Mouse (Mus musculus) liver, embryonic 13.5 days (tissue): ENCODE results near the gene Pim1. TPM values are rescaled to one million over a fixed set of nuclear protein-coding genes. Genes with fewer than 3 reads are reported as not detected.
A peak's percentile ranks its signal among the peaks of the same experiment; 100 is the strongest.
"Not testable (repeated sequence)": the region's sequence is repeated elsewhere in the genome, so short reads cannot be mapped to it uniquely, and the experiment has no call there.

Experiments
- ATAC-seq: fragments of 200-750 bp; cut with Nextera tagmentation; 2 replicates; pipeline ENCODE4 v1.8.0; 2017; ENCODE audit warnings: low read depth, mild to moderate bottlenecking, moderate number of reproducible peaks, moderate library complexity
- DNase-seq: peaks from one replicate; pipeline ENCODE4 v3.0.0; 2022
- H3K27ac ChIP-seq: fragments of 300-500 bp; sonication (generic); 2 replicates; pipeline ENCODE4 v1.5.1; 2015; ENCODE audit warnings: moderate library complexity, mild to moderate bottlenecking, inconsistent platforms
- H3K27me3 ChIP-seq: fragments of 300-500 bp; sonication (generic); 2 replicates; pipeline ENCODE4 v1.6.1; 2015; ENCODE audit warnings: mild to moderate bottlenecking, inconsistent platforms
- H3K36me3 ChIP-seq: fragments of 300-500 bp; sonication (generic); 2 replicates; pipeline ENCODE4 v1.6.1; 2015; ENCODE audit warnings: mild to moderate bottlenecking, inconsistent platforms
- H3K4me1 ChIP-seq: fragments of 300-500 bp; sonication (generic); replicated peaks from 2 replicates; pipeline ENCODE4 v1.6.1; 2015; ENCODE audit warnings: inconsistent platforms
- H3K4me2 ChIP-seq: fragments of 300-500 bp; sonication (generic); 2 replicates; pipeline ENCODE4 v1.6.1; 2015; ENCODE audit warnings: inconsistent platforms, mild to moderate bottlenecking, moderate library complexity
- H3K4me3 ChIP-seq: fragments of 300-500 bp; sonication (generic); replicated peaks from 2 replicates; pipeline ENCODE4 v1.5.1; 2015; ENCODE audit warnings: mild to moderate bottlenecking, inconsistent platforms
- H3K9ac ChIP-seq: fragments of 300-500 bp; sonication (generic); 2 replicates; pipeline ENCODE4 v1.6.1; 2015; ENCODE audit warnings: mild to moderate bottlenecking, inconsistent platforms
- H3K9me3 ChIP-seq: fragments of 300-500 bp; sonication (generic); replicated peaks from 2 replicates; pipeline ENCODE4 v1.6.1; 2016; ENCODE audit warnings: inconsistent platforms
- WGBS: fragments of 180-500 bp; shearing (Covaris S2); methylation state at CpG from one replicate; pipeline ENCODE4 v1.1.7; 2015; ENCODE audit not compliant: insufficient replicate concordance; 5-methylcytosine and 5-hydroxymethylcytosine counted together
- polyA plus RNA-seq: library from polyadenylated mRNA; unstranded; fragments of >200 nt; fragmentation: Nextera tagmentation; extraction: Ambion mirVana; gene quantifications from 2 replicates; pipeline ENCODE4 v1.2.1, GENCODE M21; 2015

Pim1 gene
- polyA plus RNA-seq, 1 experiment from 2014 or later = 110 TPM

DNA sequence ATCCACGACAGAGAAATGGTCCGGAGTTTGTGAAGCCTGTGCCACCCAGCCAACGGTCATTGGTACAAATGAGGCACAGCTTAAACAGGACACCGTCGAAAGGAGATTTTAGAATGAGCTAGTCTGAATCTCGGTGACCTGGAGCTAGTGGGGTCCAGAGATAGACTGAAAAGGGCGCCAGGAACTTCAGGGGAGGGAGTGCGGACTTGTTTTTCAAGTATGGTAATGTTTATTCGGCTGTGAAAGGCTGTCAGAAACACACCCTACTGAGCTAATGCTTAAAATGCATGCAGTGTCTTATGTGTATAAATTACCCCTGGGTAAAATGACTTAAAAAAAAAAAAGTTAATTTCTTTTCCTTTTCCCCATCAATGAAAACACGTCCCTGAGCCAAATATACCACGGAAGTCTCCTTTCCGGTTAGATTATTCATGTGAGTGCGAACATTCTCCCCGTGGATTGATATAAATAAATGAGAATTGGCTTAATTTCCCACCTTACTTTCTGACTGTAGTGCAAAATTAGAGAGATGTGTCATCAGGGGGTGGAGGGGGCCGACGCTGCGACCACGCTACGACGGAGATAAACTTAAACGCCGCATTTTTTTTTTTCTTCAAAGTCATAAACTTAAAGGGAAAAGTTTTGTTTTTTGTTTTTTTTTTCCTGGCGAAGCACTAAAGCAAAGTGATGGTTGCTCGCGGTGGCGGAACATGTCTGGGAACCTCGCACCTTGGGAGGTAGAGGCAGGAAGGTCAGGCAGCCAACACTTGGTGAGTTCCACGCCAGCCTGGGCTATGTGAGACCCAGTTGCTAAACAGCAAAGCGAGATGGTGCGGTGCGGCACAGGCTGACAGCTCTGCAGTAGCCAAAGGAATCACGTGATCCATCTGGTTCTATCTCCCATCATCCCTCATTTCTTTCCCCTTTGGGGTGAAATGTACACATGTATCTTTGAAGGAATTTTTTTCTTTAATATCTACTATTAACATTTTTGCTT is 12.4 kb downstream of the Pim1 start:
- WGBS = 11% methylated on average over 32 of the region's 32 CpGs
- Histone ChIP-seq H3K9ac (peak overlapping the region; percentile 73), H3K4me1 (peaks cover 94% of the 10 kb centered on the region), H3K4me3 (peak overlapping the region; percentile 20), H3K27me3 (no peaks in the 10 kb centered on the region), H3K9me3 (no peaks in the 10 kb centered on the region), H3K4me2 (peak overlapping the region; percentile 51), H3K36me3 (no peaks in the 10 kb centered on the region), H3K27ac (peak overlapping the region; percentile 99)
- no peak for ATAC-seq
- DNase-seq = no peak

- no peak overlapping the region for H3K4me2 ChIP-seq
- ATAC-seq = no peak
- H3K36me3 ChIP-seq = no peaks in the 10 kb centered on the region
- no peak for DNase-seq
- H3K4me1 ChIP-seq = peaks cover 93% of the 10 kb centered on the region
- H3K27ac ChIP-seq = peak overlapping the region; percentile 99
- H3K27me3 ChIP-seq = no peaks in the 10 kb centered on the region
- H3K9ac ChIP-seq = no peak overlapping the region
- no peak overlapping the region for H3K4me3 ChIP-seq
- WGBS = 80% methylated on average over 5 of the region's 5 CpGs
- H3K9me3 ChIP-seq = no peaks in the 10 kb centered on the region
Observed at GRCm38 (mm10) chr17:29503700-29504099, 13.1 kb downstream of the Pim1 start.

- H3K4me2 ChIP-seq = peak overlapping the region; percentile 42
- DNase-seq (peak; percentile 69), ATAC-seq (peak; percentile 79)
- H3K36me3 ChIP-seq = no peaks in the 10 kb centered on the region
- no peaks in the 10 kb centered on the region for H3K9me3 ChIP-seq
- no peaks in the 10 kb centered on the region for H3K27me3 ChIP-seq
- peak overlapping the region; percentile 93 for H3K27ac ChIP-seq
- H3K4me3 ChIP-seq = no peak overlapping the region
- H3K9ac ChIP-seq = peak overlapping the region; percentile 69
- WGBS = 46% methylated on average over 12 of the region's 12 CpGs
- peaks cover 93% of the 10 kb centered on the region for H3K4me1 ChIP-seq
Observed at GRCm38 (mm10) chr17:29508927-29509608, 18.5 kb downstream of the Pim1 start.

DNA sequence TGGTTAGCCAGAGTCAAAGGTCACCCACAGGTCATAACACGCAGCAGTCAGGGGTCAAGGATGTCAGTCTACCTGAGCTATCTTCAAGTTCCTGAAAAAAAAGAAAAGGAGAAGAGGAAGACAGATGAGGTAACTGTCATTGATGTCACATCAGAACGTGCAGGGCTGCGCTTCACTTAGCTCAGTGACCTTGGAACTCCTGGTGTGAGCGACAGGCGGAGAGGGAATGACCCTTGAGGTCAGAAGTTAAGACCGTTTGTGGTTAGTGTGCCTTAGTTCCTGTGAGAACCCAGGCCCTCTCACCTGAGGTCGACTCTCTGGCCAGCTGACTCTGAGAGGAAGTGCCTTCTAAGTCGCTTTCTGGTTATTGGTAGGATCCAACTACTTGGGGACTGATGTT is 20.1 kb downstream of the Pim1 start:
- Histone ChIP-seq H3K4me2 (no peak overlapping the region), H3K36me3 (no peaks in the 10 kb centered on the region), H3K9me3 (no peaks in the 10 kb centered on the region), H3K4me1 (peaks cover 84% of the 10 kb centered on the region), H3K27me3 (no peaks in the 10 kb centered on the region), H3K9ac (peak overlapping the region; percentile 69), H3K27ac (peak overlapping the region; percentile 93), H3K4me3 (no peak overlapping the region)
- no peak for DNase-seq
- WGBS = 39% methylated on average over 8 of the region's 8 CpGs
- ATAC-seq = no peak

- H3K9ac ChIP-seq = peak overlapping the region; percentile 63
- H3K4me1 ChIP-seq = peaks cover 61% of the 10 kb centered on the region
- DNase-seq (peak; percentile 76), ATAC-seq (peak; percentile 84)
- no peaks in the 10 kb centered on the region for H3K27me3 ChIP-seq
- no peak overlapping the region for H3K4me3 ChIP-seq
- no peaks in the 10 kb centered on the region for H3K36me3 ChIP-seq
- H3K4me2 ChIP-seq = peak overlapping the region; percentile 13; the same call in 1 of the 2 replicates
- H3K9me3 ChIP-seq = no peaks in the 10 kb centered on the region
- WGBS = 28% methylated on average over 13 of the region's 13 CpGs
- peak overlapping the region; percentile 93 for H3K27ac ChIP-seq
Observed at GRCm38 (mm10) chr17:29513044-29513730, 22.6 kb downstream of the Pim1 start.

DNA sequence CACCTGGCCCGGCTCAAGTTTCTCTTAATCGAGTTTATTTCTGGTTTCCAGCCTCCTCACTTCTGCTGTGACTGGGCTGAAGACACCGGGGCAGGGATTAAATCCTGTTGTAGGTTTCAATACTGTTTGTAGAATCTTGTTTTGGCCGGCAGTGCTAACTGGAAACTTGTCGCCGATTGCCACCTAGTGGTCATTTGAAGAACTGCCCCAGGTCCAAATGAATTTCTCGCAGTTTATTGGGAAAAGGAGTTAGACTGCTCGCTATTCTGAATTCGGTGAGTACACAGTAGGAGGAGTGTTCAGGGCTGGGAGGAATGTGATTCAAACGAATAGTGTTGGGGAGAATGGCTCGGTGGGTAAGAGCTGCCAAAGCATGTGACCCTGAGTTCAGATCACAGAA is 23.9 kb downstream of the Pim1 start:
- peak overlapping the region; percentile 93 for H3K27ac ChIP-seq
- WGBS = 1% methylated on average over 11 of the region's 11 CpGs
- H3K9ac ChIP-seq = no peak overlapping the region; the same call in 1 of the 2 replicates
- H3K4me1 ChIP-seq = peaks cover 49% of the 10 kb centered on the region
- no peaks in the 10 kb centered on the region for H3K27me3 ChIP-seq
- DNase-seq (peak; percentile 69), ATAC-seq (no peak)
- H3K9me3 ChIP-seq = no peaks in the 10 kb centered on the region
- H3K4me2 ChIP-seq = no peak overlapping the region
- H3K4me3 ChIP-seq = no peak overlapping the region
- H3K36me3 ChIP-seq = no peaks in the 10 kb centered on the region

GRCm38 (mm10) chr17:29518665-29519064 is 28.1 kb downstream of the Pim1 start:
- H3K27ac ChIP-seq, ATAC-seq, H3K36me3 ChIP-seq, H3K4me3 ChIP-seq, H3K27me3 ChIP-seq, DNase-seq, H3K9ac ChIP-seq, H3K4me1 ChIP-seq, H3K4me2 ChIP-seq, H3K9me3 ChIP-seq: not testable (repeated sequence)
- WGBS = 65% methylated on average over 5 of the region's 5 CpGs

- no peak for ATAC-seq
Observed at GRCm38 (mm10) chr17:29519731-29520130, 29.2 kb downstream of the Pim1 start.

GRCm38 (mm10) chr17:29525613-29526012 is 35.1 kb downstream of the Pim1 start:
- Histone ChIP-seq H3K9me3 (peaks cover 7% of the 10 kb centered on the region; the same call in 1 of the 2 replicates), H3K4me2 (no peak overlapping the region), H3K36me3 (no peaks in the 10 kb centered on the region), H3K27me3 (no peaks in the 10 kb centered on the region), H3K9ac (no peak overlapping the region), H3K4me3 (no peak overlapping the region), H3K27ac (no peak overlapping the region), H3K4me1 (no peaks in the 10 kb centered on the region)
- 65% methylated on average over 2 of the region's 2 CpGs for WGBS
- DNase-seq (no peak), ATAC-seq (no peak)

More at GRCm38 (mm10) chr17:29519731-29520130, 29.2 kb downstream of the Pim1 start:
- Histone ChIP-seq H3K27me3 (no peaks in the 10 kb centered on the region), H3K9ac (no peak overlapping the region), H3K36me3 (no peaks in the 10 kb centered on the region), H3K4me3 (no peak overlapping the region), H3K9me3 (no peaks in the 10 kb centered on the region), H3K4me2 (no peak overlapping the region), H3K27ac (no peak overlapping the region), H3K4me1 (no peaks in the 10 kb centered on the region)
- WGBS = 59% methylated on average over 8 of the region's 8 CpGs
- DNase-seq = no peak

DNA sequence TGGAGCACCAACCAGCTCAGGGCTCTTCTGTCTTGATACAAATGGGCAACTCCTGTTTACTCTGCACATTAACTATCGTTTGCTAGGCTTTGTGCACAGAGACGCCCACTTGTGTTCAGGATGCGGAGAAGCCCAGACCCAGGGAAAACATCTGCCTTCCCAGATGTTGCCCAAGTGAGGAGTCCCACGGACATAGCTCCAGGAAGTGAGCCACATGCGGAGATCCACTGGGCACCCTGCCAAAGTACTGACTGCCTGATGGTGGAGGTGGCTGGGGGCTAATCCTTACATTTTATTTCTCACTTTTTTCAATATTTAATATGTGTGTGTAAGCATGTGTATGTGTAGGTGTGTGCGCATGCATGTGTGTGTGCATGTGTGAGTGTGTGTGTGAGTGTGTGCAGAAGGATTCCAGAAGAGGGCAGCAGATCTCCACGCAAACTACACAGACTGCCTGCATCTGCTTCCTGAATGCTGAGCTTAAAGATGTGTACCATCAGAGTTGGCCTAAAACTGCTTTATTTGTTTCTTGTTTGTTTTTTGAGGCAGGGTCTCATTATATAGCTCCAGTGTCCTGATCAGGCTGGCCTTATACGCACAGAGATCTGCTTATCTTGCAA is 38.1 kb downstream of the Pim1 start:
- 71% methylated on average over 8 of the region's 8 CpGs for WGBS
- Histone ChIP-seq H3K9ac (no peak overlapping the region), H3K27ac (no peak overlapping the region), H3K36me3 (no peaks in the 10 kb centered on the region), H3K4me2 (no peak overlapping the region), H3K4me1 (0 out of 2 replicates have a peak, but pooled peaks cover 2% of the 10 kb centered on the region), H3K4me3 (no peak overlapping the region), H3K27me3 (no peaks in the 10 kb centered on the region), H3K9me3 (peaks cover 7% of the 10 kb centered on the region; the same call in 1 of the 2 replicates)
- DNase-seq (no peak), ATAC-seq (no peak)
